Mouse (Mus musculus): ENCODE measurements around the gene Gm8926. TPM values are rescaled to one million over a fixed set of nuclear protein-coding genes. Genes with fewer than 3 reads are reported as not detected.
"Not testable (repeated sequence)": the region's sequence is repeated elsewhere in the genome, so short reads cannot be mapped to it uniquely, and the experiment has no call there.

The Gm8926 gene
- not detected for polyA plus RNA-seq (2021)

- in situ Hi-C loops (cut with MboI; ENCODE audit: low pct_unique_long_range_greater_than_20kb) = not testable (repeated sequence)
Observed at GRCm38 (mm10) chr5:11770248-11770647, at the start of gene Gm8926. Gm8926 (plus strand) TSS chr5:11770548.

More at GRCm38 (mm10) chr5:11770248-11770647, at the start of gene Gm8926:
- CTCF ChIA-PET; H3K27me3 ChIP-seq; POLR2A ChIA-PET; ATAC-seq; DNase-seq (ENCODE audit: low read depth, low spot score): not testable (repeated sequence)

Other genes with a start within 250 kb of the Gm8926 start
- not detected for gene Gm6460, start 175.6 kb upstream of the Gm8926 start, polyA plus RNA-seq (2021)
- gene Gm8922, start 88.6 kb upstream of the Gm8926 start, polyA plus RNA-seq (2021) = not detected
- not detected for gene Gm6465, start 75.0 kb downstream of the Gm8926 start, polyA plus RNA-seq (2021)
- gene 4933402N22Rik, start 147.5 kb downstream of the Gm8926 start, polyA plus RNA-seq (2021) = not detected

Measured in Patski (cell line).